Mouse (Mus musculus): ENCODE data around the gene Sox13. TPM values are rescaled to one million over a fixed set of nuclear protein-coding genes. Genes with fewer than 3 reads are reported as not detected.
"Not testable (repeated sequence)": the region's sequence is repeated elsewhere in the genome, so short reads cannot be mapped to it uniquely, and the experiment has no call there.

Gene Sox13
- polyA plus RNA-seq, 1 experiment from 2014 or later = 19.2 TPM

DNA sequence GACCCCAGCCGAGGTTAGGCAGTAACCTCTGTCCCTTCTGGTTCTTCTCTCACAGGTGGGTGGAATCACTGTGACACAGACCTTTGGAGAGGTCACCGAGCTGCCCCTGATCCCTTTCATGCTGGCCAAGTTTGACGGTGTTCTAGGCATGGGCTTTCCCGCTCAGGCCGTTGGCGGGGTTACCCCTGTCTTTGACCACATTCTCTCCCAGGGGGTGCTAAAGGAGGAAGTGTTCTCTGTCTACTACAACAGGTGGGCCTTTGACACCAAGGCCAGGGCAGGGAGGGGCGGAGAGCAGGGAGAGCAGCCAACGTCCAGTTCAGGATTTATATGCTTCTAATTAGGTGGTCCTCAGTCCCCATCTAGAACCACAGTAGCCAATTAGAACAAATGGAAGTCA lies 67.8 kb downstream of the Sox13 start:
- no peaks in the 10 kb centered on the region for H3K36me3 ChIP-seq
- peaks cover 9% of the 10 kb centered on the region; the same call in 1 of the 2 replicates for H3K4me1 ChIP-seq
- H3K4me2 ChIP-seq (replicated peaks) = no peak overlapping the region
- 68% methylated on average over 8 of the region's 8 CpGs for WGBS
- H3K27me3 ChIP-seq = peaks cover 26% of the 10 kb centered on the region
- no peak for ATAC-seq (ENCODE audit: low FRiP score)
- no peaks in the 10 kb centered on the region for H3K9me3 ChIP-seq (replicated peaks)
- no peak overlapping the region for H3K27ac ChIP-seq
- no peak overlapping the region for H3K4me3 ChIP-seq
- H3K9ac ChIP-seq = no peak overlapping the region

GRCm38 (mm10) chr1:133355912-133356311 lies 68.3 kb downstream of the Sox13 start:
- no peak overlapping the region for H3K4me2 ChIP-seq (replicated peaks)
- H3K4me3 ChIP-seq = no peak overlapping the region
- peaks cover 26% of the 10 kb centered on the region for H3K27me3 ChIP-seq
- no peak overlapping the region for H3K9ac ChIP-seq
- H3K9me3 ChIP-seq (replicated peaks) = no peaks in the 10 kb centered on the region
- 60% methylated on average over 15 of the region's 15 CpGs for WGBS
- H3K36me3 ChIP-seq = no peaks in the 10 kb centered on the region
- no peak overlapping the region for H3K27ac ChIP-seq
- no peak for ATAC-seq (ENCODE audit: low FRiP score)
- peaks cover 10% of the 10 kb centered on the region; the same call in 1 of the 2 replicates for H3K4me1 ChIP-seq

DNA sequence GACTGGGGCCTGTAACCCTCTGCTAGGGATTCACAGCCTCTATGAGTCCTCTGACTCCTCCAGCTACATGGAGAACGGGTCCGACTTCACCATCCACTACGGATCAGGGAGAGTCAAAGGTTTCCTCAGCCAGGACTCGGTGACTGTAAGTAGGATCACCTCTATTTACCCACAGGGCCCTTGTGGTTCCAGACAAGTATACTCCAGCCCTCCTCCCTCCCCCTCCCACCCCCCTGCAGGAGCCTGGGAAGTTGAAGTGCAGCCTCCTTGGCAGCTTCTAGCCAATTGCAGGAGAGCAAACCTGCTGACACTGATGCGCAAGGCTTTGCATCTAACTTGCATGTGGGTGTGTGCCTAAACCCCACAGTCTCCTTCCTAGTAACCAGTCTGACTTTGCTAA lies 68.7 kb downstream of the Sox13 start:
- Histone ChIP-seq H3K27ac (no peak overlapping the region), H3K27me3 (peaks cover 26% of the 10 kb centered on the region), H3K9me3 (replicated peaks) (no peaks in the 10 kb centered on the region), H3K4me1 (peaks cover 12% of the 10 kb centered on the region; the same call in 1 of the 2 replicates), H3K36me3 (no peaks in the 10 kb centered on the region), H3K9ac (0 out of 2 replicates have a peak overlapping the region, but pooled peaks have one; percentile 9), H3K4me3 (no peak overlapping the region), H3K4me2 (replicated peaks) (no peak overlapping the region)
- no peak for ATAC-seq (ENCODE audit: low FRiP score)
- 51% methylated on average over 5 of the region's 5 CpGs for WGBS

- Histone ChIP-seq H3K36me3 (no peaks in the 10 kb centered on the region), H3K27ac (no peak overlapping the region), H3K9ac (no peak overlapping the region), H3K4me3 (no peak overlapping the region), H3K9me3 (replicated peaks) (no peaks in the 10 kb centered on the region), H3K4me2 (replicated peaks) (no peak overlapping the region), H3K27me3 (peaks cover 18% of the 10 kb centered on the region), H3K4me1 (peaks cover 14% of the 10 kb centered on the region; the same call in 1 of the 2 replicates)
- ATAC-seq (ENCODE audit: low FRiP score) = peak; percentile 36; the same call in 1 of the 2 replicates
- 50% methylated on average over 12 of the region's 12 CpGs for WGBS
Measured at GRCm38 (mm10) chr1:133353371-133353809, 70.8 kb downstream of the Sox13 start.

DNA sequence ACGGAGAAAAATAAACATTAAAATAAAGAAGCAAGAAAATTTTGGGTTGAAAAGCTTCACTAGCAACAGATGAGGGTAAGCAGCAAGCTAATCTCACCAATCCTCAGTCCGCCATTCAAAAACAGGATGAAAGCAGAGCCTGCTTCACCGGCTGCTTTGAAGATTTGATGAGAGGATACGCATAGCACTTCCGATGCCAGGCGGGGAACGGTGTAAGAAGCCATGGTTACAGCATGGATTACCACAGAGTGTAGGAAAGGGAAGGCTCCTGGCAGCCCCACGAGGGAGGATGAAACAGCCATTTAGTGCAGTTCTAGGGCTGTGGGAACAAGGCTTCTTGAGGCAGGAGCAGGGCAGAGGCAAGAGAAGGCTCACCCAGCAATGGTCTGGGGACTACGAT lies 72.4 kb downstream of the Sox13 start:
- Histone ChIP-seq H3K27me3 (peaks cover 13% of the 10 kb centered on the region), H3K4me1 (peaks cover 16% of the 10 kb centered on the region; the same call in 1 of the 2 replicates), H3K9me3 (replicated peaks) (no peaks in the 10 kb centered on the region), H3K27ac (no peak overlapping the region), H3K4me3 (no peak overlapping the region), H3K9ac (0 out of 2 replicates have a peak overlapping the region, but pooled peaks have one; percentile 5), H3K36me3 (no peaks in the 10 kb centered on the region), H3K4me2 (replicated peaks) (no peak overlapping the region)
- WGBS = 72% methylated on average over 9 of the region's 9 CpGs
- no peak for ATAC-seq (ENCODE audit: low FRiP score)

- Histone ChIP-seq H3K9ac (no peak within 1 kb of the TSS), H3K36me3 (no peaks in the 10 kb centered on the region), H3K27me3 (peaks cover 5% of the 10 kb centered on the region), H3K4me3 (no peak within 1 kb of the TSS), H3K9me3 (replicated peaks) (no peaks in the 10 kb centered on the region), H3K4me2 (replicated peaks) (no peak within 1 kb of the TSS), H3K4me1 (peaks cover 14% of the 10 kb centered on the region; the same call in 1 of the 2 replicates), H3K27ac (no peak within 1 kb of the TSS)
- WGBS = 100% methylated on average over 1 of the region's 1 CpGs
- ATAC-seq (ENCODE audit: low FRiP score) = no peak
Measured at GRCm38 (mm10) chr1:133350210-133350609, 74.0 kb downstream of the Sox13 start, which contains the start of gene Ren1. Gene Ren1 (plus strand): TSS chr1:133350510.

DNA sequence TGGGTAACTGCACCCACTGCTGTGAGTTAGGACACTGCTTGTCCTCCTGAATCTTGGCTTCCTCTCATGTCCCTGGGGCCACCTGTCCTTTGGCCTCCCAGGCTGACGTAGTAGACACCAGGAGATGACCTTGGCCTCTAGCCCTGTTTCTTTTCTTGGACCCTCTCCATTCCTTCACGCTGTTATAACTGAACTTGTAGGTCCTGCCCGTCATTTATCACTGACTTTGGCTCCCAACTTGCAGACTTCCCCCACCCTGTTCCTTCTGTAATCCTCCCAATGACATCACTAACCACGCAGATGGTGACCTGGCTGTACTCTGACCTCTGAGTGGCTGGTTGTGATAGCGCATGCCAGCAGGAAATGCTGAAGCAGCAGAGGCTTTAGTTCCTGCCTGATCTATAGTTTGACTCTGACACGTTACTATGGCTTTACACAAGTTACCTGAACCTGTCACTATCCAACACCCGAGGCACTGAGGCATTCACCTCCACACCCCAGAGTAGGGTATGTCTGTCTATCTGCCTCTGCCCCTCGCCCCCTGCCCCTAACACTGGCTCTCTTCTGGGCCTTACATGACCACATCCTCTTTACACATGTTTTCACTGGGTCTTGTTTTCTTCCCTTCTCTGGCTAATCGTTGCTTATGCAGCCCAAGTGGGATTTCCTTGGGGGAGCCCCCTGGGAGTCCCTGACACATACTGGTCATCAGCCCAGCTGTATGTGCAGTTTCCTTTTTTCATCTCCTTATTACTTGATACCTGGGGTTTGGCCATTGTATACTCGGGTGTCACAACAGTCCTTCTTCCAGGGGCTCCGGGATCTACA lies 76.3 kb downstream of the Sox13 start:
- 82% methylated on average over 11 of the region's 11 CpGs for WGBS
- Histone ChIP-seq H3K9me3 (replicated peaks) (no peaks in the 10 kb centered on the region), H3K36me3 (no peaks in the 10 kb centered on the region), H3K27ac (no peak overlapping the region), H3K27me3 (no peaks in the 10 kb centered on the region), H3K4me1 (peaks cover 10% of the 10 kb centered on the region; the same call in 1 of the 2 replicates), H3K4me3 (no peak overlapping the region), H3K4me2 (replicated peaks) (no peak overlapping the region), H3K9ac (no peak overlapping the region)
- ATAC-seq (ENCODE audit: low FRiP score) = no peak

DNA sequence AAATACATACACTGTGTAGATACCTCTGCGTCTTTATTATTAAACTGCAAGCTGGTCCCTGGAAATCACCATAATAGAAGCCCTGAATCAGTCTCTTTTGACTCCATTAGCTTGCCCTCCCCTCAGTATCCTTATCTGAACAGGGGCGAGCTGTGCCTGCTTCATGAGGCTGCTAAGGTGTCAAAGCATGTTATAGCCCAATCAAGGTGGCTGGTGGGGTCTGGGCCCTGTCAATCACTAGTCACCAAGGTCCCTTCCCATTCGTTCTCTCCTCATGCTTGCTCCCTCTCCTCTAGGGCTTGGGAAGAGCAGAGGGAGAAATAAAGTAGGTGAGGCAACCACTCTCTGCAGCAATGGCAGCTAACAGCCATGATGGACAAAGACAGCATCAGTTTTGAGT lies 77.0 kb downstream of the Sox13 start:
- H3K36me3 ChIP-seq = no peaks in the 10 kb centered on the region
- H3K4me2 ChIP-seq (replicated peaks) = no peak overlapping the region
- no peak overlapping the region for H3K27ac ChIP-seq
- H3K4me3 ChIP-seq = no peak overlapping the region
- whole genome bisulfite sequencing = 78% methylated on average over 3 of the region's 3 CpGs
- no peak for ATAC-seq (ENCODE audit: low FRiP score)
- no peaks in the 10 kb centered on the region for H3K27me3 ChIP-seq
- no peaks in the 10 kb centered on the region for H3K9me3 ChIP-seq (replicated peaks)
- peaks cover 10% of the 10 kb centered on the region; the same call in 1 of the 2 replicates for H3K4me1 ChIP-seq
- H3K9ac ChIP-seq = no peak overlapping the region

GRCm38 (mm10) chr1:133346531-133346930 lies 77.6 kb downstream of the Sox13 start:
- H3K4me1 ChIP-seq = peaks cover 10% of the 10 kb centered on the region; the same call in 1 of the 2 replicates
- ATAC-seq (ENCODE audit: low FRiP score) = no peak
- H3K9ac ChIP-seq = no peak overlapping the region
- no peaks in the 10 kb centered on the region for H3K9me3 ChIP-seq (replicated peaks)
- no peaks in the 10 kb centered on the region for H3K27me3 ChIP-seq
- no peak overlapping the region for H3K4me2 ChIP-seq (replicated peaks)
- no peaks in the 10 kb centered on the region for H3K36me3 ChIP-seq
- H3K4me3 ChIP-seq = no peak overlapping the region
- WGBS = 88% methylated on average over 9 of the region's 9 CpGs
- no peak overlapping the region for H3K27ac ChIP-seq

DNA sequence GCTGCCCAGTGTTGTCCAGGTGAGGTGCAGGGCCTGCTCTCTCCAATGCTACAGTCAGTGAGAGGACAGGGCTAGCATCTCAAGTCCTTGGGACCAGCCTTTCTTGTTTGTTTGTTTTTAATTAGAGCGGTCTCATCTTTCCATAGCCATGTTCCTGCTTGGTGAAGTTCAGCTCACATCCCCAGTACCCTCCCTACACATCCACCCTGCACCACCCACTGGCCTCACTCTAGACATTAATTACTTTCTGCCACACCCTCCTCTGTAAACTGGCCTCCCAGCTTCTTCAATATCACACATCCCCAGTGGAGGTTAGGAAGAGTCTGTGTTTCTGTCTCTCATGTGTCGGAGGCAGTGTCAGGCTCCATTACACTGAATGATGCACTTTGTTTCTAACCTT lies 79.8 kb downstream of the Sox13 start:
- Histone ChIP-seq H3K27me3 (no peaks in the 10 kb centered on the region), H3K27ac (no peak overlapping the region), H3K4me2 (replicated peaks) (no peak overlapping the region), H3K4me3 (no peak overlapping the region), H3K4me1 (0 out of 2 replicates have a peak, but pooled peaks cover 2% of the 10 kb centered on the region), H3K9ac (no peak overlapping the region), H3K9me3 (replicated peaks) (no peaks in the 10 kb centered on the region), H3K36me3 (no peaks in the 10 kb centered on the region)
- 97% methylated on average over 2 of the region's 2 CpGs for WGBS
- no peak for ATAC-seq (ENCODE audit: low FRiP score)

GRCm38 (mm10) chr1:133340403-133340802 lies 83.8 kb downstream of the Sox13 start:
- H3K36me3 ChIP-seq; H3K4me1 ChIP-seq; H3K4me2 ChIP-seq (replicated peaks); H3K27me3 ChIP-seq; H3K4me3 ChIP-seq; H3K27ac ChIP-seq; H3K9ac ChIP-seq; H3K9me3 ChIP-seq (replicated peaks); ATAC-seq (ENCODE audit: low FRiP score): not testable (repeated sequence)
- WGBS = 67% methylated on average over 1 of the region's 1 CpGs

DNA sequence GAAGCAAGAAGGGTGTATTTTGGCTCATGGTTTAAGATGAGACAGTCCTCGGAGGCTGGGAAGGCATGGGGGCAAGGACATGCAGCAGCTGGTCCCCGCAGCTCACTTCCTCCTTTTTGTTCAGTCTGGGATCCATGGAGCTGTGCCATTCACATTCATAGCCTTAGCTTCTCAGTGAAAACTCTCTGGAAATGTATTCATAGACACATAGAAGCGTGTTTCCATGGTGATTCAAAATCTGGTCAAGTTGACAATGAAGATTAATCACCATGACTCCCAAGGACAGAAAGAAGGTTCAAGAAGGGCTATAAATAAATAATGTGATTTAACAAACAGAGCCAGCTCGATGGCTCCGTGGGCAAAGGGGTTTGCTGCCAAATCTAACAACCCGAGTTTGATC lies 90.2 kb downstream of the Sox13 start:
- no peaks in the 10 kb centered on the region for H3K36me3 ChIP-seq
- no peak overlapping the region for H3K27ac ChIP-seq
- H3K9me3 ChIP-seq (replicated peaks) = no peaks in the 10 kb centered on the region
- no peak for ATAC-seq (ENCODE audit: low FRiP score)
- H3K4me2 ChIP-seq (replicated peaks) = no peak overlapping the region
- peaks cover 15% of the 10 kb centered on the region for H3K27me3 ChIP-seq
- H3K4me1 ChIP-seq = peaks cover 22% of the 10 kb centered on the region
- H3K4me3 ChIP-seq = no peak overlapping the region
- H3K9ac ChIP-seq = no peak overlapping the region
- WGBS = 60% methylated on average over 6 of the region's 6 CpGs

Data from hindbrain, embryonic 12.5 days (tissue).